Mouse (Mus musculus) retina, postnatal 7 days (tissue): ENCODE results near the gene Chst15.

ENCODE experiments used
- DNase-seq: peaks from one replicate; pipeline ENCODE4 v3.0.0-alpha.2; 2012; ENCODE audit warnings: low read depth, low spot score

Gene Chst15

GRCm38 (mm10) chr7:132336781-132337180 is 19.8 kb upstream of the Chst15 start:
- DNase-seq = no peak

DNA sequence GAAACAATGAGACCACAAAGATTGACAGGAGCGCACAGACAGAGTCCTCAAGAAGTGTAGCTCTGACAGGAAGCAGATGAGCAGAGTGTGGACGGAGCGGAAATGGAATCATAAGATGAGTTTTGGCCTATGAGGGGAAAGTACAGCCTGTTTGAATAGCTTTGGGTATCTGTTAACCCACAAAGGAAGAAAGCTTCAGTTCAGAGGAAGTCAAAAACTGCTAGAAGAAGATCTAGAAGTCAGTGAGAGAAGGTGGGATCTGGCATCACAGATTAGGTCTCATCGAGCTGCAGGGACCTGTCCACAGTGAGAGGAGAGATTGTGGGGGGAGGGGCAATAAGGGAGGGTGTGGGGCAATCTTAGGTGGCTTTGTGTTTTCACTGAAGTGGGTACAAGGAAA is 18.3 kb upstream of the Chst15 start:
- DNase-seq = no peak

DNA sequence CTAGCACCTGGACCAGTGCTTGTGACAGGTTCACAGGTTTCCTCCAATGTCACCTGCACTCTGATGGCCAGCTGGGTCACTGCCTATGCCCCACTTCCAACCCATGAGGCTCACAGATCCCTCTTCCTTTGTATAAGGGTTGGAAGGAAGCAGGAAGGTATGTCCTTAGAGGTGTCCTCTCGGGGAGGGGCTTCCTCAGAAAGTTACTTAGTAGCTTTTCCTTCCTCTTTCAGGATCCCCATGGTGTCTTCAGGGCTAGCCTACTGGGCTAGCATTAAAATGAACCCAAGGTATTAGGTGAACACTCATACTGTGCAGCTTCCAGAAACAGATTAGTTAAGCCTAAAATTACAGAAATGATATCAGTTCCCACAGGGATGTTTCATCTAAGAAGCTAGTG is 16.1 kb upstream of the Chst15 start:
- no peak for DNase-seq

DNA sequence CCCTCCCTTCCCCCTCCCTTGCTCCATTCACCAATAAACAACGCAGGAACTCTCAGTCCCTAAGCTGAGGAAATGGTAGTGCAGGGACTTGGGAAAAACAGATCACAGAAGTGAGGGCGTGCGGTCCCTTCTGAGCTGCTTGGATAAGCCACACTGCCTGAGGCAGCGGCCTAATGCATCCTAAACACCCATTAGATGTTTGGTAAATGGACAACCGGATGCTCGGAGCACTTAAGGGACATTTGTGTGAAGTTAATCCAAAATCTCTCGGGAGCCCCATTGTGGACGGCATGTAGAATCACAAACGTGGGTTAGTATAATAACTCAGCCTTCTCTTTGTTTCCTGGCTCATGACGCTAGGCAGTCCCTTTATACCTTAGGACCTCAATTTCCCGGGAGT is 15.1 kb upstream of the Chst15 start:
- DNase-seq = no peak

DNA sequence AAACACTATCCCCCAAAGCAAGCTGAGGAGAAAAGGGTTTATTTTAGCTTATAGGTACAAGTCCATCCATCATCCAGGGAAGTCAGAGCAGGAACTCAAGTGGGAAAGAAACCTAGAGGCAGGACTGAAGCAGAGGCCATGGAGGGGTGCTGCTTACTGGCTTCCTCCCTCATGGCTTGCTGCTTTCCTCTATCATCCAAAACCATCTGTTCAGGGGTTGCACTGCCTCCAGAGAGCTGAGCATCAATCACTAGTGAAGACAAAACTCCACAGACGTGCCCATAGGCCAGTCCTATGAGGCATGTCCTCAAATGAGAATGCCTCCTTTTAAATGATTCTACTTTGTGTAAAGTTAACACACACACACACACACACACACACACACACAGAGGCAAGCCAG is 13.2 kb upstream of the Chst15 start:
- no peak for DNase-seq

DNA sequence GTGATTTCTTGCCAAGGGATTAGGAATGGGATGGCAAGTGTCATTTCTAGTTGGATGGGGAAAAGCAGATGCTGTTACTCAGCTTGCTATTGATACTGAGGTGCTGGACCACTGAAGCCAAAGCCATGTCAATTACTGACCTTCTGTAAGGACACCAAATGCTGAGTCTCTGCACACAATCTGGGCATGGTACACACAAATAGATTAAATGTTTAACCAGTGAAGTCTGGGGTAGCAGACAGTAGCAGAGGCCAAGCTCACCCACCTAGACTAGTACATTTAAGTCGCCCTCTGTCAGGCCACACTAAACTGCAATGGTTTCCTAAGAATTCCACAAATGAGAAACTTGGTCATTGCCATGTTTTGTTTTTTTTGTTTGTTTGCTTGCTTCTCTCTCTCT is 11.6 kb upstream of the Chst15 start:
- DNase-seq = no peak

DNA sequence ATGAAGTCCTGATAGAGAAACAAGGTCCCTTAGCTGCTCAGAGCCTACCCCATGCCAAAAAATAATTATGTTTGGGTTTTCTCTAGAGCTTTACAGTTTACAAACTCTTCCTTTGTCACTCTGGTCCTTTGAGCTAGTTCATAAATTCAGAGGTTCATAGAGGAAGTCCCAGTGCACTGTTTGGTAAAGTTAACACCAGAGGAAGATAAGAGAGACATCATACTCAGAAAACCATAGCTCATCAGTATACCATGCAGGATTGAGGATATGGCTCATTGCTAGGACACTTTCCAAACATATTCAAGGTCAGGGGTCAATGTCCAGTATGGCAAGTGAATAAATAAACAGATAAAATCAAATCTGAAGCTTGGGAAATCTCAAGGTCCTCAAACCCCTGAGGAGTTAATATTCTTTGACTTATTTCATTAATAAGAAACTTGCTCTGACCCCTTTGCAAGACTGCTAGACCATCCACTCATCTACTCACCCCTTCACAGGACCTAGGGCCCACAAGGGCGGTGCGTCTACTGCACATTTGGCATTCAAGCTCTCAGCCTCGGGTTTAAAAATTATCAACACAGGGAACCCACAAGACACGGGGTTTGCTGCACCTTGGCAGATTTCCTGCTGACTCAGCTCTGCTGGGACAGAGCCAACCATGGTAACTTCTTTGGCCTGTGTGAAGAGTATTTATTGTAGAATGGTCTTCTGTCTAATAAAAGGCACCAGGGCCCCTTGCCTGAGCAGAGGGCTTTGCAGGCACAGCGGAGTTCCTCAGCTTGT is 8.7 kb upstream of the Chst15 start:
- no peak for DNase-seq

GRCm38 (mm10) chr7:132323430-132323829 is 6.4 kb upstream of the Chst15 start:
- no peak for DNase-seq

- no peak for DNase-seq
Observed at GRCm38 (mm10) chr7:132321392-132321958, 4.4 kb upstream of the Chst15 start.

DNA sequence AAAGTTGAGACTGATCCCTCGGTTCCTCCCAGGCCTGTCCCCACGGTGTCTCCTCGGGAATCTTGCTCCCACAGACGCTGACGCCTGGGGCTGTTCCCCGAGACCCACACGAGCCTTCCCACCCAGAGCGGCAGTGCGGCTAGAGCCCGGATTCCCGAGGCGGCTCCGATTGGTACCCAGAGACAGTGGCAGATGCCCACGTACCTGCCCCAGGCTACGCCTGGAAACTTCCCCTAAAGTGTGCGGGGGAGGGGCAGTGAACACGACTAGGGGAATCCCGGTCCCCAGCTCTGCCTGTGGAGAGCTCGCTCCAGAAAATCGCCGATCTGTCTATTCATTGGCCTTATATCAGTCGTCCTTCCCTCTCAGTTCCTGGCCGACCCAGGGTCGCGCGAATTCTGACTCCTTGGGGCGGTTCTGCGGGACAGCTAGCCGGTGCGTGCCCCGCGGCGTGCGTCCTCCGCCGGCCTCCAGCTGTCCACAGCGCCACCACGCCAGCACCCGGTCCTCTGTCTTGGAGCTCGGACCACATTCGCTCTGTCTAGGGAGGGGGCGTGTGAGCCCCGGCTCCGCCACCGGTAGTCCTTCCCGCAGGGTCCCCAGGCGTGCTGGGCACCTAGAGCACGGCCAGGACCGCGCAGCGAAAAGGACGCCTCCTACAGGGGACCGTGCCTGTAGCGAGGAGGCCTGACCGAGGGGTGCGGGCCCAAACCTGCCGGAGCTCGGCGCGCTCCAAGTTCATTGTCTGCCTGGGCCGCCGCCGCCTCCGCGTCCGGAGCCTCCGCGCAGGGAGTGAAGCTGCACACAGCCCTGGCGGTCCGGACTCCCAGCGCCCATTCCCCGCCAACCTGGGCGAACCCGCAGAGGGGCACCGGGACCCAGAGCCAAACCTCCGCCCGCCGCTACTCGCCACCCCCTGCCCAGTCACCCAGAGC is 660 bp downstream of the Chst15 start:
- no peak for DNase-seq

DNA sequence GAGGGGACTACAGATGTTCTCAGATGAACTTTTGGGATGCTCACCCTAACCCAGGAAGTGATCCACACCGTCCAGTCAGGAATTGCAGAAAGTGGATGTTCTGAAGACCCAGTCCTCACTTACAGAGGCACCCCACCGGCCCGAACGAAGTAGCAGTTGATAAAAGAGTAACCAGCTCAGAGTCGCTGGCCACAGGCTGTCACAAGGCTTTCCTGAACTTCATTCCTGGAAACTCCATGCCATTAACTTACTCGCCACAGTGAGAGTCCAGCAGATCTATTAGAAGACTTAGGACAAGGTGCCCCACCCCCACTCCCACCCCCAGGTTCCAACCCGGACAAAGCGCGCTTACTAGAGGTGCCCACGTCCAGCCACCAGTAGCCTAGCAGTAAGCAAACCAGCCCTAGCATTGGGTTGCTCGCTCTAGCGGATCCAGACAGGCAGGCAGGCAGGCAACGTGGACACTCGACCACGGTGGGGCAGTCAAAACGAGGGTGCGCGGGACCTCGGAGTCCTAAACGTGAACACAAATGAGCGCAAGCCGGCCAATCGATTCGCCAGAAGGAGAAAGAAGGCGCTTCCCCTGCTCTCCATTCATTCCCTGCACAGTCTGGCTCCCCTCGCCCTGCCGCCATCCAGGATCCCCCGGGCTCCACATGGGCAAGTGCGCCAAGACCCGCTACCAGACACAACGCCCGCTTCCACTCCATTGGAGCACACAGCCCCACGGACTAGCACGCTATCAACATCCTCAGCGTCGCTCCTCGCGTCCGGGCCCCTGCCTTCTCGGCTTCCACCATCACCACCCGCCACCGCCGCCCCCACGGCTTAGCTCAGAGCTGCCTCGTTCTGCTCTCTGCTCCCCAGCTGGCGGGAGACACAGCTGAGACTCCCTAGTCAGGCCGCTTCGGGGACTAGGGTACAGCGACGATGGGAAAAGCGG is 1.6 kb downstream of the Chst15 start:
- DNase-seq = peak; percentile 47

GRCm38 (mm10) chr7:132312396-132312795 is 4.6 kb downstream of the Chst15 start:
- DNase-seq = no peak

GRCm38 (mm10) chr7:132308537-132309191 is 8.4 kb downstream of the Chst15 start:
- no peak for DNase-seq

- no peak for DNase-seq
Observed at GRCm38 (mm10) chr7:132307722-132308271, 9.2 kb downstream of the Chst15 start.

GRCm38 (mm10) chr7:132306671-132307412 is 10.2 kb downstream of the Chst15 start:
- DNase-seq = no peak

DNA sequence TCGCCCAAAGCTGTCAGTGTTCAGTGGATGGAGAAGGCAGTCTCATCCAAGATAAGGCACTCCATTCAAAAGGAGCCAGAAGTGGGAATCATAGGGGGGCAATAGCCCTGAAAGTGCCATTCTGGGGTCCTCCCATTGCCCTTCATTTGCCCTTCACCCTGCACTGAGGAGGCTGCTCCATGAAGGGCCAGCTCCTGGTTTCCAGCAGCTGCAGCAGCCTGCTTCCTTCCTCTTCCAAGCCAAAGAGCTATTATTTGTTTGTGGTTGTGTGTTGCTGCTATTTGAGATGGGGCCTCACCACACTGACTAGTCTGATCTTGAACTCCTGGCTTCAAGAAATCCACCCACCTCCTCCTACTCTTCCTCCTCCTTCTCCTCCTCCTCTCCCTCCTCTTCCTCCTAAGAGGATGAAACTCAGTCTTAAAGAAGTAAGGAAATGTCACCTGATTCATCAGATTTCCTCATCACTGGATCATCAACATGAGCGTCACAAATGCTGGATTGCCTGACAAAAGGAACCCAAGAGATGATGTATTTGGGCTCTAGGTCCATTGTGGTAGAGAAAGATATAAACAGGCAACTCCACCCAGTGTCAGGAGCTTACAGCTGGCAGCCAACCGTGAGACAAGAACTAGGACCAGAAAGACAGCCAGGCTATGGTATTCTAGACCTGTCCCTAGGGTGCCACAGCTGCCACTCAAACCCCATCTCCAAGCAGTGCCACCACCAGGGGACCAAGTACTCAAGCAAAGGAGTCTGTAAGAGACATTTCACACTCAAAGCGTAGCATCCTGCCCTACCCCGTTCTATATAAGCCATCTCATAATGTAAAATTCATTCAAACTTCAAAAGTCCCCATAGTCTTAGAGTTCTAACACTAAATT is 11.3 kb downstream of the Chst15 start:
- no peak for DNase-seq

- DNase-seq = no peak
Observed at GRCm38 (mm10) chr7:132304424-132305085, 12.5 kb downstream of the Chst15 start.

- no peak for DNase-seq
Observed at GRCm38 (mm10) chr7:132303988-132304387, 13.0 kb downstream of the Chst15 start.
